Mouse (Mus musculus): ENCODE measurements around the gene Zfp622.

GRCm38 (mm10) chr15:25992992-25993727, 9.0 kb downstream of the Zfp622 start:
- TF ChIP-seq ZNF384 (IDR thresholded peaks at IDR 0.05; ENCODE audit: low read depth, low read length) (no peak), MAFK (IDR thresholded peaks at IDR 0.05; ENCODE audit: insufficient read depth, low read depth, low read length) (no peak), ZC3H11A (IDR thresholded peaks at IDR 0.05; ENCODE audit: borderline replicate concordance, low read depth, low read length) (0 out of 2 replicates have a peak, but pooled peaks have one; percentile 3), HCFC1 (IDR thresholded peaks at IDR 0.05; ENCODE audit: borderline replicate concordance, insufficient read depth, low read length) (no peak), CHD2 (IDR thresholded peaks at IDR 0.05; ENCODE audit: low read depth, low read length) (no peak)

Measured in ES-E14 (cell line).